In genomic region chr9:24780929-24781441, GRCm38 (mm10) we compare ENCODE assay signal across 9 mouse cellular contexts. TPM values are rescaled to one million over a fixed set of nuclear protein-coding genes. Genes with fewer than 3 reads are reported as not detected.
DNase-seq lines count a peak whose midpoint lies in the region; ATAC-seq lines count a peak whose summit lies in the region.
"Had no signal": no experiment of that assay in that cellular context is flagged by ENCODE, and none has a peak within 500 bp of the region (broad histone marks: within the 10 kb centered on the region; RNA-seq: fewer than 3 reads in every experiment).

No protein-coding gene starts in this region.

- H3K4me1 ChIP-seq in forebrain, embryonic 10.5 days = peaks cover 35% of the 10 kb centered on the region
- H3K4me1 ChIP-seq in intestine, embryonic 16.5 days (ENCODE audit: control insufficient read depth, insufficient read depth, low read length) = peaks cover 7% of the 10 kb centered on the region; the same call in 1 of the 2 replicates
- peaks cover 3% of the 10 kb centered on the region; the same call in 1 of the 2 replicates for H3K4me1 ChIP-seq in neural tube, embryonic 14.5 days (ENCODE audit: control insufficient read depth, insufficient read depth, low read length)

- peak overlapping the region; percentile 59 for H3K4me3 ChIP-seq in forebrain, embryonic 10.5 days
- H3K4me3 ChIP-seq in intestine, embryonic 16.5 days (ENCODE audit: low read length) = peak overlapping the region; percentile 45
- peak overlapping the region; percentile 8 for H3K4me3 ChIP-seq in neural tube, embryonic 14.5 days (ENCODE audit: low read depth, low read length)

- H3K27me3 ChIP-seq in forebrain, embryonic 10.5 days (ENCODE audit: poor library complexity, severe bottlenecking) = peaks cover 70% of the 10 kb centered on the region
- H3K27me3 ChIP-seq in intestine, embryonic 16.5 days (replicated peaks; ENCODE audit: control insufficient read depth, insufficient read depth, low read length) = peaks cover 63% of the 10 kb centered on the region
- H3K27me3 ChIP-seq in neural tube, embryonic 14.5 days (ENCODE audit: control insufficient read depth, insufficient read depth, low read length) = peaks cover 65% of the 10 kb centered on the region

- intact Hi-C loops in gastrocnemius, postnatal 14 days (cut with DNase I; ENCODE audit: low total_unique reads) = no loop called here

- under 1% methylated on average over 32 of the region's 32 CpGs for WGBS in forebrain, embryonic 10.5 days
- under 1% methylated on average over 32 of the region's 32 CpGs for WGBS in intestine, embryonic 16.5 days
- 0% methylated on average over 32 of the region's 32 CpGs for WGBS in neural tube, embryonic 14.5 days

- H3K27ac ChIP-seq in forebrain, embryonic 10.5 days = peak overlapping the region; percentile 48; the same call in 1 of the 2 replicates
- no peak overlapping the region for H3K27ac ChIP-seq in intestine, embryonic 16.5 days (ENCODE audit: low read length)
- H3K27ac ChIP-seq in neural tube, embryonic 14.5 days (ENCODE audit: low read depth, low read length) = no peak overlapping the region

- no peaks in the 10 kb centered on the region for H3K9me3 ChIP-seq in forebrain, embryonic 10.5 days
- H3K9me3 ChIP-seq in intestine, embryonic 16.5 days (ENCODE audit: control insufficient read depth, low read length) = no peaks in the 10 kb centered on the region
- H3K9me3 ChIP-seq in neural tube, embryonic 14.5 days (ENCODE audit: control insufficient read depth, low read length) = no peaks in the 10 kb centered on the region

- peak; percentile 10 for DNase-seq in kidney, postnatal 10 days
- DNase-seq in kidney, postnatal 14 days = no peak
- peak; percentile 40 for DNase-seq in forebrain, embryonic 10.5 days (ENCODE audit: extremely low spot score, low spot score)
- no peak for DNase-seq in layer of hippocampus, adult 11-12 months (ENCODE audit: low spot score)
- DNase-seq in gastrocnemius, postnatal 14 days = no peak
- DNase-seq in spleen, adult 18-20 months = no peak

- H3K36me3 ChIP-seq in forebrain, embryonic 10.5 days (replicated peaks) = no peaks in the 10 kb centered on the region
- no peaks in the 10 kb centered on the region for H3K36me3 ChIP-seq in intestine, embryonic 16.5 days (ENCODE audit: control insufficient read depth, insufficient read depth, low read length)
- H3K36me3 ChIP-seq in neural tube, embryonic 14.5 days (ENCODE audit: control insufficient read depth, insufficient read depth, low read length) = no peaks in the 10 kb centered on the region

- peak; percentile 70 for ATAC-seq in intestine, embryonic 16.5 days
- peak; percentile 72 for ATAC-seq in neural tube, embryonic 14.5 days (ENCODE audit: low read depth)
- ATAC-seq: Patski had no signal

- peak overlapping the region; percentile 31 for H3K9ac ChIP-seq in intestine, embryonic 16.5 days (ENCODE audit: low read depth, low read length)
- H3K9ac ChIP-seq in neural tube, embryonic 14.5 days (replicated peaks; ENCODE audit: low read depth, low read length) = no peak overlapping the region

- H3K4me2 ChIP-seq in intestine, embryonic 16.5 days (ENCODE audit: low read depth, low read length) = peak overlapping the region; percentile 61
- peak overlapping the region; percentile 34; the same call in 1 of the 2 replicates for H3K4me2 ChIP-seq in neural tube, embryonic 14.5 days (ENCODE audit: low read depth, low read length)

RNA-seq across cellular contexts. Expression of gene Tbx20, which starts 6.9 kb away (rescaled TPM):
- 0.25 and 0.34 TPM in 2 replicates for polyA plus RNA-seq in forebrain, embryonic 10.5 days (2016; fragmentation: Nextera tagmentation; extraction: Ambion mirVana)
- 0.10 and 0.11 TPM in 2 replicates for polyA plus RNA-seq in intestine, embryonic 16.5 days (2015; fragmentation: Nextera tagmentation; extraction: Ambion mirVana)
- polyA plus RNA-seq in neural tube, embryonic 14.5 days (2014; fragmentation: Nextera tagmentation; extraction: Ambion mirVana) = 0.35 TPM in 1 of 2 replicates, not detected in the other
- not detected for total RNA-seq in gastrocnemius, postnatal 14 days (2021)

Comparison
In these comparisons a context has a peak if more than half of its experiments do, and no peak if none do; other contexts are left out.
1. DNase-seq: peak in kidney, postnatal 10 days (single experiment) and forebrain, embryonic 10.5 days (single experiment); none in kidney, postnatal 14 days (single experiment), layer of hippocampus, adult 11-12 months (single experiment), gastrocnemius, postnatal 14 days (single experiment) and spleen, adult 18-20 months (0 of 2).
2. H3K4me3 ChIP-seq: peak in every context shown above with its lines; median percentile 59 in forebrain, embryonic 10.5 days; 45 in intestine, embryonic 16.5 days; 8 in neural tube, embryonic 14.5 days.